Mouse (Mus musculus) layer of hippocampus, adult 2 months (tissue): ENCODE data around the gene Lin9. TPM values are rescaled to one million over a fixed set of nuclear protein-coding genes. Genes with fewer than 3 reads are reported as not detected.
A peak's percentile ranks its signal among the peaks of the same experiment; 100 is the strongest.
"Not testable (repeated sequence)": the region's sequence is repeated elsewhere in the genome, so short reads cannot be mapped to it uniquely, and the experiment has no call there.

Experiments used
- DNase-seq, 2 experiments: peaks; one replicate each; pipeline ENCODE4 v3.0.0; 2022; ENCODE audit warnings: low spot score in 2 of 2
- H3K27ac ChIP-seq: fragments of 200-600 bp; 2 replicates; pipeline ENCODE4 v1.8.1; 2022
- H3K4me3 ChIP-seq: fragments of 200-600 bp; 2 replicates; pipeline ENCODE4 v1.8.1; 2022; ENCODE audit warnings: mild to moderate bottlenecking
- CTCF ChIP-seq: fragments of 200-600 bp; conservative IDR thresholded peaks from 2 replicates; pipeline ENCODE4 v1.8.1; 2022; ENCODE audit warnings: antibody characterized with exemption, mild to moderate bottlenecking, moderate library complexity
- long read RNA-seq, 2 experiments: library from polyadenylated mRNA; stranded (forward); transcript quantifications; one replicate each; pipeline ENCODE4 v2.0.0; 2021; ENCODE audit warnings: borderline mapping rate in 2 of 2
- total RNA-seq, 2 experiments: library from RNA; stranded (reverse); gene quantifications; 2 replicates each; pipeline ENCODE4 v1.2.3; 2021

Lin9 gene
- total RNA-seq, result 1 to 10 TPM; 4.7 to 4.8 TPM
- long read RNA-seq, experiment 1, partial matches to known transcripts, result 0 of 7 reads
- long read RNA-seq, experiment 1, other reads (novel, unspliced or antisense), result 7 of 7 reads
- long read RNA-seq, experiment 2, partial matches to known transcripts, result 1 of 7 reads
- long read RNA-seq, experiment 2, other reads (novel, unspliced or antisense), result 4 of 7 reads

DNA sequence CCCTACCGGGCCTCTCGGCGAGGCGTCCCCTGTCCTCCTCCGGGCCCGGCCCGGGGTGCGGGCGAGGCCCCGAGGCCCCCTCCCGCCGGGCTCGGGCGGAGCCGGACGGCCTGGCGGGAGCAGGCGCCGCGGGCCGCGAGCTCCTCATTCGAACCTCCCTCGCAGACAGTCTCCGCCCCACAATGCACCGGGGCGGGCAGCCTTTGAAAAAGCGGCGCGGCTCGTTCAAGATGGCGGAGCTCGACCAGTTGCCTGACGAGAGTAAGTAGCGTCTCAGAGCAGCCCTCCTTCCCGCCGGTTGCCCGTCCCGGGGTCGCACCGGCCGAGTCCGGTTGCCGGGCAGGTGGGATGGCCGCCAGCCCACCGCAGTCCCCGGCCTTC lies at the start of gene Lin9:
Gene Lin9 (plus strand): TSS at position 14 of the 381 bp plus-strand sequence.
- Histone ChIP-seq H3K27ac (peak within 1 kb of the TSS; percentile 84), H3K4me3 (peak within 1 kb of the TSS; percentile 74)
- TF ChIP-seq CTCF, result no peak
- DNase-seq, result peak; percentile 87 to 89

- TF ChIP-seq CTCF, result no peak
- Histone ChIP-seq H3K4me3 (no peak overlapping the region), H3K27ac (no peak overlapping the region)
- no peak for DNase-seq
Measured at GRCm38 (mm10) chr1:180600578-180600977, 40.4 kb upstream of the Lin9 start.

DNA sequence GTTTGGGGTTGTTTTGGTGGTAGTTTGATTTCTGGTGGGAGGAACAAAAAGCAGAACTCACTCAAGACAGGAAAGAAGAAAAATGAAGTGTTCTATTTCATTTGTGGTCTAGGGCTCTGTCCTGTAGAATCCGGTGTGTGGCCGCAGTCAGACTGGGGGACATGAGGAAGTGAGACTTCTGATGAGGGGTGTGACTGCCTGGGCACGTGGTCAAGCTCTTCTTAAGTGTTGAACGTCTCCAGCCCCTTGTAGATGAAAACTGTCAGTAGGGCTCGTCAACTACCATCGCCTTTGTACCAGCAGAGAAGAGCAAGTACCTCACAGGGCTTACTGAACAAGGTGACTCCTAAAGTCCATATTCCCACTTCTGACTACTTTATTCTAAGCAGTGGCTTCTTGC lies 39.1 kb upstream of the Lin9 start:
- no peak for TF ChIP-seq CTCF
- H3K27ac ChIP-seq, result no peak overlapping the region
- no peak for DNase-seq
- no peak overlapping the region for H3K4me3 ChIP-seq

- no peak for TF ChIP-seq CTCF
- Histone ChIP-seq H3K4me3 (no peak overlapping the region), H3K27ac (peak overlapping the region; percentile 79)
- peak; percentile 60 to 75 for DNase-seq
Measured at GRCm38 (mm10) chr1:180604579-180604978, 36.4 kb upstream of the Lin9 start.

GRCm38 (mm10) chr1:180606106-180606505 lies 34.8 kb upstream of the Lin9 start:
- no peak for TF ChIP-seq CTCF
- H3K27ac ChIP-seq, result no peak overlapping the region
- DNase-seq, result no peak
- H3K4me3 ChIP-seq, result no peak overlapping the region

- DNase-seq, result no peak
- TF ChIP-seq CTCF, result no peak
- Histone ChIP-seq H3K27ac (no peak overlapping the region), H3K4me3 (no peak overlapping the region)
Measured at GRCm38 (mm10) chr1:180606796-180607577, 34.0 kb upstream of the Lin9 start.

- no peak overlapping the region for H3K27ac ChIP-seq
- no peak for DNase-seq
- no peak overlapping the region for H3K4me3 ChIP-seq
- TF ChIP-seq CTCF, result no peak
Measured at GRCm38 (mm10) chr1:180607578-180607879, 33.4 kb upstream of the Lin9 start.

DNA sequence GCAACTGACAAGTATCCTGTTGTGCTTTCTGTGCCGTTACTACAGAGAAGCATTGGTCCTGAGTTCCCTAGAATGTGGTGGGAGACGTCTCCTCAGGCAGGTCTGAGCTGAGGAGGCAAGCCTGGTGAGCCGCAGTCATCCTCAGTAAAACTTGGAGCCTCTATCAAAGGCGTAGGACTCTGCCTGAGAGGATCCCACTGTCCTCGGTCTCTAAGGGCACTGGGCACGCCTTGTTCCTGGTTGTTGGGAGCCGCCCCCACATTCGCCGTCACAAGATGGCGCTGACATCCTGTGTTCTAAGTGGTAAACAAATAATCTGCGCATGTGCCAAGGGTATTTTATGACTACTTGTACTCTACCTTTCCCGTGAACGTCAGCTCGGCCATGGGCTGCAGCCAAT lies 29.1 kb upstream of the Lin9 start:
- not testable (repeated sequence) for H3K27ac ChIP-seq, H3K4me3 ChIP-seq, DNase-seq

GRCm38 (mm10) chr1:180616762-180617161 lies 24.2 kb upstream of the Lin9 start:
- Histone ChIP-seq H3K27ac (no peak overlapping the region), H3K4me3 (no peak overlapping the region)
- no peak for DNase-seq
- TF ChIP-seq CTCF, result no peak

DNA sequence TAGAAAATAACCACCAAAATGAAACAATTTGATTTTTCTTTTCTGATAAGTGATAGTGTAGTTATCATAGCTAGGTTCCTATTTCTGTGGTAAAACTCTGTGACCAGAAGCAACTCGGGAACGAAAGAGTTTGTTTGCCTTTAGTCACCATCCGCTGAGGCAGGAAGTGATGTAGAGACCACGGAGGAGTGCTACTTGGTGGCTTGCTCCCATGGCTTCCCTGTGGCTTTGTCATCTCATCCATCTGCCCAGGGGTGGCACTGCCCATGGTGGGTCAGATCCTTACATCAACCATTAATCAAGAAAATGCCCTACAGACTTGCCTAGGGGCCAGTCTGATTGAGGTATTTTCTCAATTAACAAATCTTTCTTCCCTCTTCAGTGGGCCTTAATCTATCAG lies 18.6 kb upstream of the Lin9 start:
- Histone ChIP-seq H3K27ac (no peak overlapping the region), H3K4me3 (no peak overlapping the region)
- no peak for TF ChIP-seq CTCF
- DNase-seq, result no peak

DNA sequence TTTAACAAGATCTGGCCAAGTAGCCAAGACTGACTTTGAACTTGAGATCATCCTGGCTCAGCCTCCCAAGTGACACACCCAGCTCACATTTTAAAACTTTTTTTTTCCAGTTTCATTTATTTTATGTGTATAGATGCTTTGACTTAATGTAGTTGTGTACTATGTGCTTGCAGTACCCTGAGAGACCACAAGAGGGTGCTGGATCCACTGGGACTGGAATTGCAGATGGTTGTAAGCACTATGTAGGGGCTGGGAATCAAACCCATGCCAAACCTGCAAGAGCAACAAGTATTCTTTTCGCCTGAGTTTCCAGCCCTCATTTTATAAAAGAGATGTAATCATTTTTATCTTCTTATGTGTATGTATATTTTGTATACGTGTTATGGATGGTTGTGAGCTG lies 17.0 kb upstream of the Lin9 start:
- DNase-seq, result no peak
- Histone ChIP-seq H3K27ac (no peak overlapping the region), H3K4me3 (no peak overlapping the region)
- TF ChIP-seq CTCF, result peak; percentile 66

GRCm38 (mm10) chr1:180626141-180626540 lies 14.8 kb upstream of the Lin9 start:
- H3K27ac ChIP-seq, result no peak overlapping the region
- no peak for DNase-seq
- TF ChIP-seq CTCF, result no peak

DNA sequence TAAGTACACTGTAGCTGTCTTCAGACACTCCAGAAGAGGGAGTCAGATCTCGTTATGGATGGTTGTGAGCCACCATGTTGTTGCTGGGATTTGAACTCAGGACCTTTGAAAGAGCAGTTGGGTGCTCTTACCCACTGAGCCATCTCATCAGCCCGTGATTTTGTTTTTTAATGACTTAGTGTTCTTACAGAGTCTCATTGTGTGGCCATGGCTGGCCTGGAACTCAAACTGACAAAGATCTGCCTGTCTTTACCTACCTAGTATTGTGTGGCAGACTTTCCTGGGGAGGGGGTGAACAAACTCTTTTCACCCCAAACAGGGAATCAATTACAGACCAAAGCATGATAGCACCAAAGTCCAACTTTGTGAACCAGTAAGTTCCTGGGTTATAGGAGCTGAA lies 3.2 kb upstream of the Lin9 start:
- not testable (repeated sequence) for DNase-seq, H3K4me3 ChIP-seq, H3K27ac ChIP-seq

More at GRCm38 (mm10) chr1:180626141-180626540, 14.8 kb upstream of the Lin9 start:
- H3K4me3 ChIP-seq, result no peak overlapping the region
